Comparison of ENCODE assay signal across 9 mouse cellular contexts in genomic region chr11:109584843-109585713, GRCm38 (mm10). TPM values are rescaled to one million over a fixed set of nuclear protein-coding genes. Genes with fewer than 3 reads are reported as not detected.
DNase-seq lines count a peak whose midpoint lies in the region; ATAC-seq lines count a peak whose summit lies in the region.
"Had no signal": no experiment of that assay in that cellular context is flagged by ENCODE, and none has a peak within 500 bp of the region (broad histone marks: within the 10 kb centered on the region; RNA-seq: fewer than 3 reads in every experiment).

No protein-coding gene starts in this region.

- no peaks in the 10 kb centered on the region for H3K27me3 ChIP-seq in forebrain, embryonic 10.5 days (ENCODE audit: poor library complexity, severe bottlenecking)
- no peaks in the 10 kb centered on the region for H3K27me3 ChIP-seq in lung, embryonic 16.5 days (ENCODE audit: control insufficient read depth, insufficient read depth, low read depth, low read length)
- H3K27me3 ChIP-seq: limb, embryonic 15.5 days had no signal

- intact Hi-C loops in heart, postnatal 10 days (cut with DNase I), result loop anchor here (1.0 to 5.0 kb wide), 4 partner anchors 140 to 340 kb away; no protein-coding TSS in a partner anchor

- no peak overlapping the region for H3K27ac ChIP-seq in forebrain, embryonic 10.5 days
- no peak overlapping the region for H3K27ac ChIP-seq in lung, embryonic 16.5 days (ENCODE audit: low read length)
- H3K27ac ChIP-seq: limb, embryonic 15.5 days had no signal

- no peaks in the 10 kb centered on the region for H3K36me3 ChIP-seq in forebrain, embryonic 10.5 days (replicated peaks)
- H3K36me3 ChIP-seq in lung, embryonic 16.5 days (ENCODE audit: control insufficient read depth, insufficient read depth, low read length), result peaks cover 3% of the 10 kb centered on the region; the same call in 1 of the 2 replicates

- 51% methylated on average over 11 of the region's 11 CpGs for WGBS in forebrain, embryonic 10.5 days
- 42% methylated on average over 11 of the region's 11 CpGs for WGBS in lung, embryonic 16.5 days

- peak; percentile 38 for ATAC-seq in lung, embryonic 16.5 days (ENCODE audit: low read depth)

- H3K9ac ChIP-seq in lung, embryonic 16.5 days (ENCODE audit: low read length), result no peak overlapping the region
- H3K9ac ChIP-seq: limb, embryonic 15.5 days had no signal

- peaks cover 19% of the 10 kb centered on the region for H3K4me1 ChIP-seq in forebrain, embryonic 10.5 days
- peaks cover 12% of the 10 kb centered on the region for H3K4me1 ChIP-seq in lung, embryonic 16.5 days (replicated peaks; ENCODE audit: control insufficient read depth, insufficient read depth, low read length)
- H3K4me1 ChIP-seq: limb, embryonic 15.5 days had no signal

- no peaks in the 10 kb centered on the region for H3K9me3 ChIP-seq in forebrain, embryonic 10.5 days
- H3K9me3 ChIP-seq in lung, embryonic 16.5 days (ENCODE audit: control insufficient read depth, low read length), result no peaks in the 10 kb centered on the region
- H3K9me3 ChIP-seq: limb, embryonic 15.5 days had no signal

- H3K4me2 ChIP-seq in lung, embryonic 16.5 days (ENCODE audit: low read depth, low read length), result no peak overlapping the region
- H3K4me2 ChIP-seq: limb, embryonic 15.5 days had no signal

- peak; percentile 79 for DNase-seq in ES-CJ7 (ENCODE audit: low read depth, low spot score)
- peak; percentile 36 for DNase-seq in brain, embryonic 18.5 days (ENCODE audit: low read depth, low spot score)
- peak; percentile 72 for DNase-seq in forebrain, embryonic 10.5 days (ENCODE audit: extremely low spot score, low spot score)
- DNase-seq in heart, postnatal 10 days, result peak; percentile 82 to 89
- peak; percentile 56 for DNase-seq in layer of hippocampus, adult 9-10 months (ENCODE audit: low spot score)
- peak; percentile 22 for DNase-seq in ovary, adult 18-20 months (ENCODE audit: low spot score)
- DNase-seq in thymus, adult 18-20 months, result peak; percentile 43 to 53

- no peak overlapping the region for H3K4me3 ChIP-seq in forebrain, embryonic 10.5 days
- H3K4me3 ChIP-seq in lung, embryonic 16.5 days (ENCODE audit: low read length), result no peak overlapping the region
- H3K4me3 ChIP-seq: limb, embryonic 15.5 days had no signal

RNA-seq across cellular contexts. Expression of gene Wipi1, which starts 26.7 kb away (rescaled TPM):
- polyA plus RNA-seq in forebrain, embryonic 10.5 days (2016; fragmentation: Nextera tagmentation; extraction: Ambion mirVana), result 15.7 and 18.4 TPM in 2 replicates
- total RNA-seq in heart, postnatal 10 days (2021), result 100 to 1,000 TPM; 101 to 112 TPM
- polyA plus RNA-seq in lung, embryonic 16.5 days (2015; fragmentation: Nextera tagmentation; extraction: Ambion mirVana), result 44.2 and 46.4 TPM in 2 replicates

Comparison
In these comparisons a context has a peak if more than half of its experiments do, and no peak if none do; other contexts are left out.
1. DNase-seq: peak in every context shown above with its lines; median percentile 86 in heart, postnatal 10 days; 79 in ES-CJ7; 72 in forebrain, embryonic 10.5 days; 56 in layer of hippocampus, adult 9-10 months; 48 in thymus, adult 18-20 months; 36 in brain, embryonic 18.5 days; 22 in ovary, adult 18-20 months.